Mouse (Mus musculus) lung, adult 2 months (tissue): ENCODE data around the gene Galnt11.

Source experiments
- CTCF ChIP-seq: fragments of 200-500 bp; IDR thresholded peaks from 2 replicates; pipeline ENCODE4 v1.5.1; 2011; ENCODE audit warnings: mild to moderate bottlenecking, low read length, control low read depth; ENCODE audit not compliant: insufficient read depth
- POLR2A ChIP-seq: fragments of 200-500 bp; IDR thresholded peaks from 2 replicates; pipeline ENCODE4 v1.6.1; 2011; ENCODE audit warnings: low read depth, mild to moderate bottlenecking, control low read depth, low read length, borderline replicate concordance; ENCODE audit errors: extremely low read depth

DNA sequence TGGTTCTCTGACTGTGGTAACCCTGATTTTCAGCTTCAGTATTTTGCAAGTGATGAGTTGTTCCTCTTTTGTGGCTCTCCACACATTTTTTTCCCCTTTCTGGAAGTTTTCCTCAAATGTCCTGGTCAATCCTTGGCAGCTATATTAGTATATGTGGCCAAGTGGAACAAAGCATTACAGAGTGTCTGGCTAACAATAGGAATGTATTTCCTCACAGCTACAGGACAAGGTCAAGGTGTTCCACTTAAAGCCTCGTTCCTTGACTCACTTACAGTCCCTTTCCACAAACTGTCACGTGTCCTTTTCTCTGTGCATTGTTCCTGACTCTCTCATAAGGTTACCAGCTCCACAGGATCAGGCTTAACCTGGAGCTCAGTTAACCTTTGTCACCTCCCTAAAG lies 37.1 kb upstream of the Galnt11 start:
- TF ChIP-seq CTCF (no peak), POLR2A (no peak)
